Mouse (Mus musculus) liver, embryonic 14.5 days (tissue): ENCODE data around the gene Dennd2a.

Experiments used
- CTCF ChIP-seq: IDR thresholded peaks from 2 replicates; pipeline ENCODE4 v1.5.1; 2016; ENCODE audit warnings: antibody characterized with exemption, low read depth, control low read depth
- EP300 ChIP-seq: IDR thresholded peaks from 2 replicates; pipeline ENCODE4 v1.6.1; 2016; ENCODE audit warnings: antibody characterized with exemption, low read depth

DNA sequence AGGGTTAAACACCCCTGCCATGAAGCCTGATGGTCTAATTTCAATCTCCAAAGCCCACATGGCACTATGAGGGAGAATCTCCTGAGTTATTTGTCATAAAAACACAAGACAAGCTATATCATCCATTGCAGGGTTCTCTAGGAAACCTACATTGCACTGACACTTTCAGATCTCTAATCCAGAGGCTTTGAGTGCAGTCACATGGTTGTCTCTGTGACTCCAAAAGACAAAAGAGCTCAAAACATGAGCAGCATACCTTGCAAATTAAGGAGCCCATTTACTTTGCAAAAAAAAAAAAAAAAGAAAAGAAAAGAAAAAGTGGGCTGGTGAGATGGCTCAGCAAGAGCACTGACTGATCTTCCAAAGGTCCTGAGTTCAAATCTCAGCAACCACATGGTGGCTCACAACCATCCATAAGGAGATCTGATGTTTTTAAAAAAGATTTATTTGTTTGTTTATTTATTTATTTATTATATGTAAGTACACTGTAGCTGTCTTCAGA is 114.8 kb downstream of the Dennd2a start:
- TF ChIP-seq CTCF, result no peak
- no peak for TF ChIP-seq EP300
